Mouse (Mus musculus) G1E (cell line): ENCODE results near the gene Ptprb. TPM values are rescaled to one million over a fixed set of nuclear protein-coding genes. Genes with fewer than 3 reads are reported as not detected.

ENCODE experiments used
- ATAC-seq: 2 replicates; pipeline ENCODE4 v1.8.0; 2016; ENCODE audit warnings: mild to moderate bottlenecking; ENCODE audit not compliant: insufficient number of reproducible peaks, poor library complexity, low FRiP score, severe bottlenecking; ENCODE audit errors: extremely low read depth
- DNase-seq: peaks from one replicate; pipeline ENCODE4 v3.0.0; 2012; ENCODE audit warnings: low spot score
- H3K27me3 ChIP-seq: 2 replicates; pipeline ENCODE4 v1.6.1; 2012; ENCODE audit warnings: mild to moderate bottlenecking, low read length, inconsistent platforms; ENCODE audit not compliant: insufficient read depth
- H3K36me3 ChIP-seq: replicated peaks from 2 replicates; pipeline ENCODE3; 2012; ENCODE audit warnings: mild to moderate bottlenecking, inconsistent platforms
- H3K4me1 ChIP-seq: 2 replicates; pipeline ENCODE4 v1.6.1; 2012; ENCODE audit warnings: low read depth, low read length, inconsistent platforms, mixed read lengths; ENCODE audit not compliant: insufficient read depth
- H3K4me3 ChIP-seq: 2 replicates; pipeline ENCODE4 v1.5.1; 2012; ENCODE audit warnings: low read depth, mild to moderate bottlenecking, inconsistent platforms, low read length, moderate library complexity, mixed read lengths
- H3K9me3 ChIP-seq: replicated peaks from 2 replicates; pipeline ENCODE4 v1.6.1; 2012; ENCODE audit warnings: inconsistent platforms
- CTCF ChIP-seq: IDR thresholded peaks from 2 replicates; pipeline ENCODE4 v1.5.1; 2012; ENCODE audit warnings: low read depth, low read length, inconsistent platforms, mixed read lengths
- GATA1 ChIP-seq: IDR thresholded peaks from 2 replicates; pipeline ENCODE4 v1.6.1; 2012; ENCODE audit warnings: borderline replicate concordance, low read length, inconsistent platforms, mixed read lengths
- GATA2 ChIP-seq: IDR thresholded peaks from 2 replicates; pipeline ENCODE4 v1.6.1; 2012; ENCODE audit warnings: low read depth, low read length, inconsistent platforms, borderline replicate concordance
- POLR2AphosphoS5 ChIP-seq: IDR thresholded peaks from 2 replicates; pipeline ENCODE4 v1.6.1; 2012; ENCODE audit warnings: low read depth, low read length, inconsistent platforms; ENCODE audit not compliant: insufficient replicate concordance
- TAL1 ChIP-seq: conservative IDR thresholded peaks from 2 replicates; pipeline ENCODE4 v1.6.1; 2012; ENCODE audit warnings: low read depth, low read length, inconsistent platforms, mixed read lengths
- polyA plus RNA-seq: library from polyadenylated mRNA; stranded (reverse); fragments of >175 nt; gene quantifications from 2 replicates; pipeline ENCODE4 v1.2.3, GENCODE M21; 2012
- total RNA-seq, 2 experiments: library from RNA; stranded (forward) in 1 of 2; stranded (reverse) in 1 of 2; fragments of 200-1000 nt in 1 of 2; fragments of >200 nt in 1 of 2; fragmentation: Nextera tagmentation in 1 of 2; gene quantifications; 2 replicates each; pipeline ENCODE4 v1.2.3; 2014 to 2017

The Ptprb gene
- total and polyA plus RNA-seq, 3 experiments, result 0.44 TPM; not detected in 2

DNA sequence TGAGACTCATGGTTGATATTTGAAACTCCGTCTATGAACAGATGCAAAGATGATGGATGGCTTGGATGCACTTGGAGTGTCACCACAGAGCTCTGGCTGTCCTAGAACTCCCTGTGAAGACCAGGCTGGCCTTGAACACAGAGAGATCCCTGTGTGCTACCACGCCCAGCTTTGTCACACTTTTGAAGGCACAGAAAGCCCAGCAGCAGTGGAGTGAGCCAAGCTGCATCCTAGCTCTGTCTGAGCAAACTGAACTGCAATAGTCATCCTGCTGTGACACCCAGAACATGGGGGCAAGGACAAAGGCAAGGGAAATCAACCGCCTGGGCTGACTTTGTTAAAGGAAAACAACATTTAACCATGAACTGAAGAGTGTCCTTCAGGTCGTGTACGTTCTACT lies 141.4 kb downstream of the Ptprb start:
- H3K4me3 ChIP-seq, result no peak overlapping the region
- no peak for DNase-seq
- ATAC-seq, result no peak
- no peak for TF ChIP-seq CTCF
- TF ChIP-seq GATA2, result no peak
- no peak for TF ChIP-seq GATA1
- TF ChIP-seq TAL1, result no peak
- no peak for TF ChIP-seq POLR2AphosphoS5
- H3K9me3 ChIP-seq, result peaks cover 37% of the 10 kb centered on the region
- no peaks in the 10 kb centered on the region for H3K36me3 ChIP-seq
- no peaks in the 10 kb centered on the region for H3K27me3 ChIP-seq
- no peaks in the 10 kb centered on the region for H3K4me1 ChIP-seq

DNA sequence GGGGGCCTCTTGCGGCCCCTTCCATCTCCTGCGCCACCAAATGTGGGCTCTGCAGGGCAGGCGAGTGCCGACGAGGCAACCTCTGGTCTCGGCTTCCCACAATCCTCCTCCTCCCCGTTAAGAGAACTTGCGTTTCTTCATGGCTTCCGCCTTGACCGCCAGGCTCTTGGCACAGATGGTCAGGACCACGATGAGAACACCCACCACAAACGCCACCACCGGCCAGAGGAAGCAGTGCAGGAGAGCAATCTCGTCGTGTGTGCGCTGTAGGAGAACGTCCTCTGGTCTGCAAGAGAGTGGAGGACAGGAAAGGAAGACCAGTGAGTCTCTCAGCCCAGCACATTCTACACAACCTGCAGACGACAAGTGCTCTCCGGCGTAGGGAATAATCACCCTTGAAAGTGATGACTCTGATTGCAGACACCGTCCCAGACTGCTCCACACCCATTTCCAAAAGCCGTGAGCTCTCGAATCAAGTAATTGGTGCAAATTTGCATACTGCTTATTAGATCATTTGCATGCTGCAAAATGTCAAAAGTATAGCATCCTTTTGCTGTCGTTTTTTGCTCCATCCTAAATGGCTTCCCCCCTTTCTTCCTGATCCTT lies 142.9 kb downstream of the Ptprb start:
- peaks cover 39% of the 10 kb centered on the region for H3K9me3 ChIP-seq
- TF ChIP-seq POLR2AphosphoS5 (no peak), GATA1 (no peak), CTCF (no peak), TAL1 (no peak), GATA2 (no peak)

DNA sequence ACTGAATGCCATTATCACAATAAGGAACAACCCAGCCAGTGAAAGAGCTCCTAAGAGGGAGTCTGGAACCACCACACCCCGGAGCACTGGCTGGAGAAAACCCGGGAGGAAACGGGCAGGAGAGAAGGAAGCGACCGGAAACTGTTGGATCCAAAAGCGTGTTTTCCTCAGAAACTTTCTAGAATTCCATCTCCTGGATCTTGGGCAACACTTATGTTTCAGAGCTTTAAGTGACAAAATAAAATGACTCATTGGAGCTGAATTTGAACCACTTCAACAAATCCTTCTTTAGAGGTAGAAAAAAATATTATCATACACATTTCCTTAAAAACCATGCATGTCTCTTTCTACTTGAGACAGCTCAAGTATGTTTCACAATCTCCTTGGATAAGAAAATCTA lies 145.7 kb downstream of the Ptprb start:
- peaks cover 45% of the 10 kb centered on the region for H3K9me3 ChIP-seq
- H3K36me3 ChIP-seq, result no peaks in the 10 kb centered on the region
- DNase-seq, result no peak
- H3K4me1 ChIP-seq, result no peaks in the 10 kb centered on the region
- ATAC-seq, result no peak
- H3K27me3 ChIP-seq, result no peaks in the 10 kb centered on the region
- H3K4me3 ChIP-seq, result no peak overlapping the region
- TF ChIP-seq POLR2AphosphoS5 (no peak), TAL1 (no peak), GATA2 (no peak), GATA1 (no peak), CTCF (no peak)

More for the DNA sequence above, 142.9 kb downstream of the Ptprb start:
- Histone ChIP-seq H3K36me3 (no peaks in the 10 kb centered on the region), H3K27me3 (no peaks in the 10 kb centered on the region), H3K4me3 (no peak overlapping the region), H3K4me1 (no peaks in the 10 kb centered on the region)
- DNase-seq (no peak), ATAC-seq (no peak)

DNA sequence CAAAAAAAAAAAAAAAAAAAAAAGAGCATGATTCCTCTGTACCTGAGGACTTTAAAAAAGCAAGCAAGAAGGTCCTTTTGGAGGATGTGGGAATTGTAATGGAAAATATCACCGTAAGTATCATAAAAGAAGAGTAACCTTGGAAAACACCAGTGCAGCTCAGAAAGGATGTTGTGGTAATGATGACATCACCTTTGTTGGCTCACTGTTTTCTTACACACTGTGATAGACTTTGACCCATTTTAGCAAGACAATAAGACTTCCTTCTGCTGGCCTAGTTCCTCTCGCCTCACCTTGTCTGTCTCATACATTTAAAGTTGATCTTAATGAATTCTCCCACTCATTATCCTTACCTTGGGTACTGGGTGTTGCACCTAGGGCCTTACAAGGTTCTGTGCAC lies 147.2 kb downstream of the Ptprb start:
- Histone ChIP-seq H3K27me3 (no peaks in the 10 kb centered on the region), H3K4me3 (no peak overlapping the region), H3K36me3 (no peaks in the 10 kb centered on the region), H3K9me3 (peaks cover 35% of the 10 kb centered on the region), H3K4me1 (no peaks in the 10 kb centered on the region)
- TF ChIP-seq GATA1, result no peak
- TF ChIP-seq CTCF, result no peak
- no peak for TF ChIP-seq POLR2AphosphoS5
- TF ChIP-seq TAL1, result no peak
- no peak for TF ChIP-seq GATA2
- ATAC-seq (no peak), DNase-seq (no peak)

DNA sequence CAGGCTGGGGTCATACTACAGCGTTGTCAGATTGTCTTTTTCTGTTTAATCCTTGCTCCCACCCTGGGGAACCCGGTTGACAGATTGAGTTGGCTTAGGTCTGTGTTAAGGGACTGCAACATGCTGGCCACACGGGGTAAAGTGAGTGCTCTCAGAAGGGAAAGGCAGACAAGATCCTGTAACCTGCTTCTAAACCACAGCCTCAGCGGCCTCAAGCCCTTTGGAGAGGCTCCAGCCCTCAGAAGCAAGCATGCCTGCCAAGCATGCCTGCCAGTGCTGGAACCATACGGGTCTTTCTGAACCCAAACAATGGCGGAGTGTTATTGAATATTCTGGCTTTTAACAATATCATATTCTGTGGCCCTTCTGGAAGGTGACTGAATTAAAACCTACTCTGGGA lies 149.6 kb downstream of the Ptprb start:
- no peaks in the 10 kb centered on the region for H3K4me1 ChIP-seq
- ATAC-seq (no peak), DNase-seq (no peak)
- H3K27me3 ChIP-seq, result no peaks in the 10 kb centered on the region
- no peak overlapping the region for H3K4me3 ChIP-seq
- no peak for TF ChIP-seq GATA1
- no peak for TF ChIP-seq GATA2
- TF ChIP-seq POLR2AphosphoS5, result no peak
- TF ChIP-seq TAL1, result no peak
- no peak for TF ChIP-seq CTCF
- peaks cover 43% of the 10 kb centered on the region for H3K9me3 ChIP-seq
- H3K36me3 ChIP-seq, result no peaks in the 10 kb centered on the region

DNA sequence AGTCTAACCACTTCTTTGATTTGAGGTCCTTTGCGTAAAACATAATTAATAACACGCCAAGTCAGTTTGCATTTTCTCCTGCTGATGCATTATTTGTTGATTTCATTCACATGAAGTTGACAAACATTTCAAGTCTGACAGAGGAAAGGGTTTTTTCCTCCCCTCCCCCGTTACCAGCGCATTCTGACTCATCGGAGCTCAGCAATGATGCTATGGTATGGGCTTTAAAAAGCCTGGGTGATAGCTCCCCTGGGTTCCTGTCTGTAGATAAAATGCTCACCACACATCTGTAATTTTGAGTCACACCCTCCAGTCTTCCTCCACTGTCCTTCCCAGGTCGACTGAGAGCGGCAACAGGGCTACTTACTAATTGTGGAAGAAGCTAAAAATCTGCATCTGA lies 150.9 kb downstream of the Ptprb start:
- ATAC-seq, result no peak
- no peak for TF ChIP-seq GATA2
- no peak for TF ChIP-seq GATA1
- TF ChIP-seq POLR2AphosphoS5, result no peak
- no peak for TF ChIP-seq TAL1
- TF ChIP-seq CTCF, result no peak
- H3K4me3 ChIP-seq, result no peak overlapping the region
- no peaks in the 10 kb centered on the region for H3K36me3 ChIP-seq
- H3K9me3 ChIP-seq, result peaks cover 46% of the 10 kb centered on the region
- H3K27me3 ChIP-seq, result no peaks in the 10 kb centered on the region
- DNase-seq, result no peak
- H3K4me1 ChIP-seq, result no peaks in the 10 kb centered on the region

DNA sequence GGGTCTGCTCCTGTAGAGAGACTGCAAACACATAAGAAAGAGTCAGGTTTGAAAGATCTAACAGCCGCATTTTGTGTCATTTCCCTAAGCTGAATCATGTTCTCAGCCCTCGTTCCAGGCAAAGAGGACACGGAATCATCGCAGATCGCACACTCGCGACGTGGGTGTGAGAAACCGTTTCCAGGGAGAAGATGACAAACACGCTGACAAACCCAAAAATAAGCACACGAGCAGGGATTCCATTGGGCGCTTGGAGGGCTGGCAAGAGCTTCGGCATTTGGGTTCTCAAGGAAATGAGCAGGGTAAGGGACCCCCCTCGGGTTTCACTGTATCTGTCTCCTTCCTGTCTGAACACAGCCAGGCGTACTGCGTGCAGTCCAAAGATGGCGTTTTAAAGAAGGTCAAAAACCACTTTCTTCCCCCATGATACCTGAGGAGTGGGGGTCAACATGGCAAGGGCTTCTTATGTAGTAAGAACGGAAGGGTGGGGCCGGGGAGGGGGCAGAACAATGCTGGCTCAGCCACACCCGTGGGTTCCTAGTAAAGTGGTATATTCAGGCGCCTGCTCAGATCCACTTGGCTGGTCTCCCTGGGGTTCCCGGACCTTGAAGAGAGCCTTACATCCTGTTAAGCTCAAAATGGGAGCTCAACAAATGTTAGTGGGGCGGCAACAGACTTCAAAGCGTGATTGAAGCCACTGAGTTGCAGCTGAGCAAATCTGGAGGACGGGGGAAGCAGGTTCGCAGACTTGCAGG lies 152.9 kb downstream of the Ptprb start:
- no peak for DNase-seq
- no peak for TF ChIP-seq POLR2AphosphoS5
- no peak for TF ChIP-seq GATA1
- TF ChIP-seq GATA2, result no peak
- no peak for TF ChIP-seq TAL1
- no peak for TF ChIP-seq CTCF
- Histone ChIP-seq H3K4me1 (no peaks in the 10 kb centered on the region), H3K9me3 (peaks cover 44% of the 10 kb centered on the region), H3K4me3 (no peak overlapping the region), H3K27me3 (no peaks in the 10 kb centered on the region), H3K36me3 (no peaks in the 10 kb centered on the region)
- no peak for ATAC-seq
